Mouse (Mus musculus) heart, adult 18-20 months (tissue): Measurements from ENCODE around the gene Gm4214. TPM values are rescaled to one million over a fixed set of nuclear protein-coding genes. Genes with fewer than 3 reads are reported as not detected.
"Not testable (repeated sequence)": the region's sequence is repeated elsewhere in the genome, so short reads cannot be mapped to it uniquely, and the experiment has no call there.

Source experiments
- DNase-seq, 2 experiments: peaks; one replicate each; pipeline ENCODE4 v3.0.0; 2021 to 2022; ENCODE audit warnings: mixed read lengths in 1 of 2
- long read RNA-seq, 2 experiments: library from polyadenylated mRNA; stranded (forward); transcript quantifications; one replicate each; pipeline ENCODE4 v2.0.0; 2021
- total RNA-seq, 2 experiments: library from RNA; stranded (reverse); gene quantifications; 2 replicates each; pipeline ENCODE4 v1.2.3; 2021

Gm4214 gene
- total RNA-seq, result not detected
- long read RNA-seq, experiment 1, result 0 reads
- long read RNA-seq, experiment 2, result 0 reads

DNA sequence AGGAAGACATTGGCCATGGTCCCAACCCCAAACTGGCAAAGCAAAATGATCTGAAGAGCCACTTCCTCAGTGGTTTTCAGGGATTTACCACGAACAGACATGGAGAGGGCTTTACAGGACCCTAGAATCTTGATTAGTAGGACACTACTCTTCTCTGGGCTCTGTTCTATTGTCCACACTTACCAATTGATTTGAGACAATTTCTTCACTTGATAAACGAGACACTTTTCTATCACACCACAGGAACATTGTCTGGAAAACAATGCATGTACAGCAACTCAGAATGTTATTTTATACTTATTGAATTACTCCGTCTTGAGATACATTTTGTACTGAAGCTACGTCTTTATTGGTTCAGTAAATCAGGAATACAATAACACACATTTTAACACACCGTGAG, at the start of gene Gm4214:
Gene Gm4214, minus strand, starts transcription at position 101 of the 400 bp plus-strand sequence.
- DNase-seq, result not testable (repeated sequence)

DNA sequence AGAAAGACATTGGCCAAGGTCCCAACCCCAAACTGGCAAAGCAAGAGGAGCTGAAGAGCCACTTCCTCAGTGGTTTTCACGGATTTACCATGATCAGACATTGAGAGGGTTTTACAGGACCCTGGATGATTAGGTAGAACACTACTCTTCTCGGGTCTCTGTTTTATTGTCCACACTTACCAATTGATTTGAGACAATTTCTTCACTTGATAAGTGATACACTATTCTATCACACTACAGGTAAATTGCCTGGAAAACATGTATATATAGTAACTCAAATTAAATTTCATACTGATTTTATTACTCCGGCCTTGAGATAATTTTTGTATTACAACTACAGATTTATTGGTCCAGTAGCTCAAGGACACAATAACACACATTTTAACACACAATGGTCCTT, 35.4 kb upstream of the Gm4214 start, which contains the start of gene Gm4216:
Gene Gm4216, minus strand, starts transcription at position 101 of the 400 bp plus-strand sequence.
- not testable (repeated sequence) for DNase-seq

Other genes starting within 250 kb of the Gm4214 start
- gene Vmn1r157, start 223.0 kb downstream of the Gm4214 start, total RNA-seq, result not detected
- not detected for gene Vmn1r158, start 193.9 kb downstream of the Gm4214 start, total RNA-seq
- gene Vmn1r159, start 141.1 kb downstream of the Gm4214 start, total RNA-seq, result not detected
- not detected for gene Vmn1r160, start 113.4 kb downstream of the Gm4214 start, total RNA-seq
- not detected for gene Gm4216, start 35.2 kb upstream of the Gm4214 start, total RNA-seq
- gene Vmn1r163, start 70.9 kb upstream of the Gm4214 start, total RNA-seq, result not detected
- gene Gm8720, start 82.8 kb upstream of the Gm4214 start, total RNA-seq, result not detected
- not detected for gene Gm10662, start 159.8 kb upstream of the Gm4214 start, total RNA-seq
- gene Vmn1r165, start 232.7 kb upstream of the Gm4214 start, total RNA-seq, result not detected